Mouse (Mus musculus) intestine, embryonic 15.5 days (tissue): ENCODE measurements at regions not wholly inside any gene's neighbourhood (a gene's known extent, or its start where the extent isn't known, plus 50 kb on each side); places are given as distances from the start of the nearest gene placed in this dataset.

Source experiments
- ATAC-seq: fragments of 200-750 bp; cut with Nextera tagmentation; 2 replicates; pipeline ENCODE4 v1.8.0; 2017; ENCODE audit warnings: moderate TSS enrichment, moderate library complexity
- H3K27ac ChIP-seq: fragments of 300-500 bp; sonication (generic); 2 replicates; pipeline ENCODE4 v1.5.1; 2015; ENCODE audit warnings: mild to moderate bottlenecking, inconsistent platforms
- H3K27me3 ChIP-seq: fragments of 300-500 bp; sonication (generic); replicated peaks from 2 replicates; pipeline ENCODE4 v1.6.1; 2015; ENCODE audit warnings: inconsistent platforms
- H3K36me3 ChIP-seq: fragments of 300-500 bp; sonication (generic); 2 replicates; pipeline ENCODE4 v1.6.1; 2015; ENCODE audit warnings: inconsistent platforms
- H3K4me1 ChIP-seq: fragments of 300-500 bp; sonication (generic); replicated peaks from 2 replicates; pipeline ENCODE4 v1.6.1; 2015; ENCODE audit warnings: inconsistent platforms
- H3K4me2 ChIP-seq: fragments of 300-500 bp; sonication (generic); replicated peaks from 2 replicates; pipeline ENCODE4 v1.6.1; 2015; ENCODE audit warnings: mild to moderate bottlenecking, inconsistent platforms
- H3K4me3 ChIP-seq: fragments of 300-500 bp; sonication (generic); replicated peaks from 2 replicates; pipeline ENCODE4 v1.5.1; 2015; ENCODE audit warnings: inconsistent platforms
- H3K9ac ChIP-seq: fragments of 300-500 bp; sonication (generic); 2 replicates; pipeline ENCODE4 v1.6.1; 2015; ENCODE audit warnings: inconsistent platforms
- H3K9me3 ChIP-seq: fragments of 300-500 bp; sonication (generic); 2 replicates; pipeline ENCODE4 v1.6.1; 2016; ENCODE audit warnings: inconsistent platforms
- WGBS: fragments of 180-500 bp; shearing (Covaris S2); methylation state at CpG from one replicate; pipeline ENCODE4 v1.1.7; 2015; 5-methylcytosine and 5-hydroxymethylcytosine counted together

- Histone ChIP-seq H3K27me3 (no peaks in the 10 kb centered on the region), H3K36me3 (no peaks in the 10 kb centered on the region), H3K27ac (no peak overlapping the region), H3K4me3 (no peak overlapping the region), H3K4me1 (no peaks in the 10 kb centered on the region), H3K4me2 (no peak overlapping the region), H3K9ac (no peak overlapping the region), H3K9me3 (no peaks in the 10 kb centered on the region)
- 65% methylated on average over 8 of the region's 8 CpGs for WGBS
- ATAC-seq: no peak
Observed at GRCm38 (mm10) chr9:94216414-94217279, 321.2 kb downstream of the 1190002N15Rik start.

GRCm38 (mm10) chr9:94210467-94211249 lies 327.2 kb downstream of the 1190002N15Rik start:
- no peaks in the 10 kb centered on the region for H3K27me3 ChIP-seq
- no peaks in the 10 kb centered on the region for H3K9me3 ChIP-seq
- no peak for ATAC-seq
- H3K4me1 ChIP-seq: no peaks in the 10 kb centered on the region
- H3K4me2 ChIP-seq: no peak overlapping the region
- no peak overlapping the region for H3K27ac ChIP-seq
- 39% methylated on average over 9 of the region's 9 CpGs for WGBS
- no peak overlapping the region for H3K9ac ChIP-seq
- H3K4me3 ChIP-seq: no peak overlapping the region
- no peaks in the 10 kb centered on the region for H3K36me3 ChIP-seq

- H3K4me2 ChIP-seq: no peak overlapping the region
- H3K4me3 ChIP-seq: no peak overlapping the region
- WGBS: 92% methylated on average over 3 of the region's 3 CpGs
- H3K36me3 ChIP-seq: no peaks in the 10 kb centered on the region
- ATAC-seq: no peak
- no peaks in the 10 kb centered on the region for H3K4me1 ChIP-seq
- no peak overlapping the region for H3K27ac ChIP-seq
- no peak overlapping the region for H3K9ac ChIP-seq
- H3K9me3 ChIP-seq: no peaks in the 10 kb centered on the region
- no peaks in the 10 kb centered on the region for H3K27me3 ChIP-seq
Observed at GRCm38 (mm10) chr9:94208987-94209386, 328.9 kb downstream of the 1190002N15Rik start.

GRCm38 (mm10) chr9:94200892-94201291 lies 337.0 kb downstream of the 1190002N15Rik start:
- Histone ChIP-seq H3K4me3 (no peak overlapping the region), H3K4me2 (no peak overlapping the region), H3K9me3 (no peaks in the 10 kb centered on the region), H3K27me3 (no peaks in the 10 kb centered on the region), H3K36me3 (no peaks in the 10 kb centered on the region), H3K4me1 (no peaks in the 10 kb centered on the region), H3K9ac (no peak overlapping the region), H3K27ac (no peak overlapping the region)
- 87% methylated on average over 1 of the region's 1 CpGs for WGBS
- ATAC-seq: no peak

GRCm38 (mm10) chr9:94199864-94200263 lies 338.0 kb downstream of the 1190002N15Rik start:
- H3K9ac ChIP-seq: no peak overlapping the region
- no peak overlapping the region for H3K4me2 ChIP-seq
- no peaks in the 10 kb centered on the region for H3K27me3 ChIP-seq
- no peaks in the 10 kb centered on the region for H3K4me1 ChIP-seq
- H3K36me3 ChIP-seq: no peaks in the 10 kb centered on the region
- ATAC-seq: no peak
- H3K4me3 ChIP-seq: no peak overlapping the region
- WGBS: 87% methylated on average over 2 of the region's 2 CpGs
- H3K9me3 ChIP-seq: no peaks in the 10 kb centered on the region
- H3K27ac ChIP-seq: no peak overlapping the region

- ATAC-seq: no peak
Observed at GRCm38 (mm10) chr9:94191083-94191482, 346.8 kb downstream of the 1190002N15Rik start.

GRCm38 (mm10) chr9:94189872-94190800 lies 347.7 kb downstream of the 1190002N15Rik start:
- Histone ChIP-seq H3K36me3 (no peaks in the 10 kb centered on the region), H3K9me3 (no peaks in the 10 kb centered on the region), H3K4me3 (no peak overlapping the region), H3K4me1 (no peaks in the 10 kb centered on the region), H3K27ac (no peak overlapping the region), H3K27me3 (no peaks in the 10 kb centered on the region), H3K4me2 (no peak overlapping the region), H3K9ac (no peak overlapping the region)
- ATAC-seq: no peak
- WGBS: 69% methylated on average over 2 of the region's 2 CpGs

More at GRCm38 (mm10) chr9:94191083-94191482, 346.8 kb downstream of the 1190002N15Rik start:
- no peak overlapping the region for H3K4me3 ChIP-seq
- H3K4me2 ChIP-seq: no peak overlapping the region
- H3K9ac ChIP-seq: no peak overlapping the region
- H3K36me3 ChIP-seq: no peaks in the 10 kb centered on the region
- H3K27ac ChIP-seq: no peak overlapping the region
- WGBS: 86% methylated on average over 3 of the region's 3 CpGs
- H3K27me3 ChIP-seq: no peaks in the 10 kb centered on the region
- H3K4me1 ChIP-seq: no peaks in the 10 kb centered on the region
- H3K9me3 ChIP-seq: no peaks in the 10 kb centered on the region

- Histone ChIP-seq H3K27ac (no peak overlapping the region), H3K4me1 (no peaks in the 10 kb centered on the region)
- no peak for ATAC-seq
Observed at GRCm38 (mm10) chr9:94188124-94188523, 349.8 kb downstream of the 1190002N15Rik start.

GRCm38 (mm10) chr9:94169905-94170612 lies 367.8 kb downstream of the 1190002N15Rik start:
- no peak overlapping the region for H3K9ac ChIP-seq
- ATAC-seq: no peak
- H3K27me3 ChIP-seq: no peaks in the 10 kb centered on the region
- no peaks in the 10 kb centered on the region for H3K4me1 ChIP-seq
- no peak overlapping the region for H3K4me2 ChIP-seq
- no peak overlapping the region for H3K27ac ChIP-seq
- 88% methylated on average over 2 of the region's 2 CpGs for WGBS
- no peaks in the 10 kb centered on the region for H3K9me3 ChIP-seq
- H3K36me3 ChIP-seq: no peaks in the 10 kb centered on the region
- H3K4me3 ChIP-seq: no peak overlapping the region

More at GRCm38 (mm10) chr9:94188124-94188523, 349.8 kb downstream of the 1190002N15Rik start:
- Histone ChIP-seq H3K4me3 (no peak overlapping the region), H3K9me3 (no peaks in the 10 kb centered on the region), H3K36me3 (no peaks in the 10 kb centered on the region), H3K4me2 (no peak overlapping the region), H3K27me3 (no peaks in the 10 kb centered on the region), H3K9ac (no peak overlapping the region)

GRCm38 (mm10) chr9:94163671-94164070 lies 374.2 kb downstream of the 1190002N15Rik start:
- no peak for ATAC-seq

GRCm38 (mm10) chr9:94155581-94155980 lies 382.3 kb downstream of the 1190002N15Rik start:
- H3K36me3 ChIP-seq: no peaks in the 10 kb centered on the region
- no peaks in the 10 kb centered on the region for H3K4me1 ChIP-seq
- 60% methylated on average over 2 of the region's 2 CpGs for WGBS
- H3K27ac ChIP-seq: no peak overlapping the region
- H3K9me3 ChIP-seq: no peaks in the 10 kb centered on the region
- no peak overlapping the region for H3K4me3 ChIP-seq
- no peak overlapping the region for H3K4me2 ChIP-seq
- no peak overlapping the region for H3K9ac ChIP-seq
- no peaks in the 10 kb centered on the region for H3K27me3 ChIP-seq
- no peak for ATAC-seq

More at GRCm38 (mm10) chr9:94163671-94164070, 374.2 kb downstream of the 1190002N15Rik start:
- no peak overlapping the region for H3K9ac ChIP-seq
- H3K4me3 ChIP-seq: no peak overlapping the region
- no peak overlapping the region for H3K4me2 ChIP-seq
- H3K4me1 ChIP-seq: no peaks in the 10 kb centered on the region
- 82% methylated on average over 1 of the region's 1 CpGs for WGBS
- H3K9me3 ChIP-seq: no peaks in the 10 kb centered on the region
- H3K36me3 ChIP-seq: no peaks in the 10 kb centered on the region
- H3K27me3 ChIP-seq: no peaks in the 10 kb centered on the region
- H3K27ac ChIP-seq: no peak overlapping the region
